Mouse (Mus musculus): ENCODE measurements at regions not wholly inside any gene's neighbourhood (a gene's known extent, or its start where the extent isn't known, plus 50 kb on each side); places are given as distances from the start of the nearest gene placed in this dataset.

- DNase-seq (ENCODE audit: low read depth, low spot score) (no peak), ATAC-seq (no peak)
- no peaks in the 10 kb centered on the region for H3K27me3 ChIP-seq
- in situ Hi-C loops (cut with MboI; ENCODE audit: low pct_unique_long_range_greater_than_20kb) = no loop called here
- TF ChIP-seq CTCF (IDR thresholded peaks at IDR 0.05) = no peak
- POLR2A ChIA-PET = no interaction called here
- CTCF ChIA-PET = no interaction called here
Measured at GRCm38 (mm10) chr12:48680957-48681356, 701.5 kb upstream of the Foxg1 start.

GRCm38 (mm10) chr12:48705963-48706362 is 676.5 kb upstream of the Foxg1 start:
- no peak for TF ChIP-seq CTCF (IDR thresholded peaks at IDR 0.05)
- DNase-seq (ENCODE audit: low read depth, low spot score) (no peak), ATAC-seq (no peak)
- in situ Hi-C loops (cut with MboI; ENCODE audit: low pct_unique_long_range_greater_than_20kb) = no loop called here
- H3K27me3 ChIP-seq = no peaks in the 10 kb centered on the region
- ChIA-PET POLR2A (no interaction called here), CTCF (no interaction called here)

GRCm38 (mm10) chr12:48713646-48714045 is 668.8 kb upstream of the Foxg1 start:
- no peaks in the 10 kb centered on the region for H3K27me3 ChIP-seq
- in situ Hi-C loops (cut with MboI; ENCODE audit: low pct_unique_long_range_greater_than_20kb) = no loop called here
- POLR2A ChIA-PET = no interaction called here
- DNase-seq (ENCODE audit: low read depth, low spot score) (no peak), ATAC-seq (no peak)
- CTCF ChIA-PET = no interaction called here
- no peak for TF ChIP-seq CTCF (IDR thresholded peaks at IDR 0.05)

GRCm38 (mm10) chr12:48729851-48730250 is 652.6 kb upstream of the Foxg1 start:
- in situ Hi-C loops (cut with MboI; ENCODE audit: low pct_unique_long_range_greater_than_20kb) = no loop called here
- ATAC-seq (no peak), DNase-seq (ENCODE audit: low read depth, low spot score) (no peak)
- no peak for TF ChIP-seq CTCF (IDR thresholded peaks at IDR 0.05)
- ChIA-PET POLR2A (no interaction called here), CTCF (no interaction called here)
- H3K27me3 ChIP-seq = no peaks in the 10 kb centered on the region

- in situ Hi-C loops (cut with MboI; ENCODE audit: low pct_unique_long_range_greater_than_20kb) = no loop called here
- TF ChIP-seq CTCF (IDR thresholded peaks at IDR 0.05) = no peak
- ChIA-PET CTCF (no interaction called here), POLR2A (no interaction called here)
- H3K27me3 ChIP-seq = no peaks in the 10 kb centered on the region
- ATAC-seq = no peak
- no peak for DNase-seq (ENCODE audit: low read depth, low spot score)
Measured at GRCm38 (mm10) chr12:48758805-48759396, 623.6 kb upstream of the Foxg1 start.
